In the genomic region with DNA sequence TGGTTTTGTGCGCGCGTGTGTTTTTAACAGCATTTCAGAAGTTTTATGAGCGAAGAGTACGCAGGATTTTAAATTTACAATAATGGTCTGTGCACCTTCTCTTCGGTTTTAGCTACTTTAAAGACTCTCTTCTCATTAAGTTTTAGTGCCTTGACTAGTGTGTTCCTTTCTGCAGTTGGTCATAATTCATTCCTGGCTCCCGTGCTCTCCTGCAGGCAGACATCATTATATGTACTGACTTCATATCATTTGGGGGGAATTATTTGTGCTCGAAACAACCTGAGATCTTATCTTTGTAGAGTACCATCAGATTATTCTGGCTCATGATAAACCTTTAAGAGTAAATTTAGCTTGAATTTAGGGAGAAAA, we compare ENCODE assay signal across 9 mouse cellular contexts. TPM values are rescaled to one million over a fixed set of nuclear protein-coding genes. Genes with fewer than 3 reads are reported as not detected.
DNase-seq lines count a peak whose midpoint lies in the region; ATAC-seq and TF ChIP-seq lines count a peak whose summit lies in the region.
"Had no signal": no experiment of that assay in that cellular context is flagged by ENCODE, and none has a peak within 500 bp of the region (broad histone marks: within the 10 kb centered on the region; RNA-seq: fewer than 3 reads in every experiment).

No protein-coding gene starts in this region.

- H3K79me2 ChIP-seq in heart, adult 2 months (replicated peaks; ENCODE audit: control insufficient read depth, insufficient read depth, low read length) = no peaks in the 10 kb centered on the region

- H3K4me1 ChIP-seq in heart, postnatal 0 days (ENCODE audit: control insufficient read depth, insufficient read depth) = peaks cover 3% of the 10 kb centered on the region; the same call in 1 of the 2 replicates
- no peaks in the 10 kb centered on the region; the same call in 1 of the 2 replicates for H3K4me1 ChIP-seq in heart, adult 2 months (ENCODE audit: control insufficient read depth, insufficient read depth, low read length)
- H3K4me1 ChIP-seq in forebrain, embryonic 10.5 days = peaks cover 8% of the 10 kb centered on the region
- no peaks in the 10 kb centered on the region for H3K4me1 ChIP-seq in intestine, embryonic 16.5 days (ENCODE audit: control insufficient read depth, insufficient read depth, low read length)
- peaks cover 8% of the 10 kb centered on the region; the same call in 1 of the 2 replicates for H3K4me1 ChIP-seq in midbrain, embryonic 16.5 days (ENCODE audit: control insufficient read depth, insufficient read depth, low read length)

- no peak for DNase-seq in heart, postnatal 0 days (ENCODE audit: low spot score)
- DNase-seq in heart, adult 2 months = no peak
- DNase-seq in forebrain, embryonic 10.5 days (ENCODE audit: extremely low spot score, low spot score) = no peak
- DNase-seq in layer of hippocampus, adult 8-10 months (ENCODE audit: low spot score in 2 of 2) = no peak
- DNase-seq in ovary, postnatal 36 days (ENCODE audit: low spot score) = no peak
- no peak for DNase-seq in thymus, postnatal 14 days

- no peaks in the 10 kb centered on the region for H3K27me3 ChIP-seq in heart, postnatal 0 days (ENCODE audit: control insufficient read depth, insufficient read depth, low read length)
- no peaks in the 10 kb centered on the region for H3K27me3 ChIP-seq in heart, adult 2 months (ENCODE audit: control insufficient read depth, insufficient read depth, low read length)
- peaks cover 33% of the 10 kb centered on the region for H3K27me3 ChIP-seq in forebrain, embryonic 10.5 days (ENCODE audit: poor library complexity, severe bottlenecking)
- H3K27me3 ChIP-seq in intestine, embryonic 16.5 days (replicated peaks; ENCODE audit: control insufficient read depth, insufficient read depth, low read length) = no peaks in the 10 kb centered on the region
- H3K27me3 ChIP-seq in midbrain, embryonic 16.5 days (ENCODE audit: control insufficient read depth, insufficient read depth, low read depth, low read length) = no peaks in the 10 kb centered on the region; the same call in 1 of the 2 replicates
- H3K27me3 ChIP-seq: CH12.LX had no signal

- no peak for TF ChIP-seq POLR2A in heart, adult 2 months (IDR thresholded peaks at IDR 0.05; ENCODE audit: insufficient read depth, low read depth, low read length)

- no peak for ATAC-seq in heart, postnatal 0 days (ENCODE audit: insufficient read depth, low read depth)
- ATAC-seq in intestine, embryonic 16.5 days = no peak
- ATAC-seq in midbrain, embryonic 16.5 days = no peak

- peak overlapping the region; percentile 62 for H3K4me2 ChIP-seq in heart, postnatal 0 days (ENCODE audit: low read depth, low read length)
- peak overlapping the region; percentile 43 for H3K4me2 ChIP-seq in intestine, embryonic 16.5 days (ENCODE audit: low read depth, low read length)
- H3K4me2 ChIP-seq in midbrain, embryonic 16.5 days (ENCODE audit: low read length) = peak overlapping the region; percentile 62

- TF ChIP-seq CTCF in heart, postnatal 0 days (IDR thresholded peaks at IDR 0.05; ENCODE audit: low read depth) = no peak
- no peak for TF ChIP-seq CTCF in heart, adult 2 months (IDR thresholded peaks at IDR 0.05)

- H3K9ac ChIP-seq in heart, postnatal 0 days (replicated peaks; ENCODE audit: low read depth, low read length) = no peak overlapping the region
- no peak overlapping the region for H3K9ac ChIP-seq in heart, adult 2 months (ENCODE audit: low read depth, low read length)
- H3K9ac ChIP-seq in intestine, embryonic 16.5 days (ENCODE audit: low read depth, low read length) = no peak overlapping the region
- H3K9ac ChIP-seq in midbrain, embryonic 16.5 days (ENCODE audit: low read depth, low read length) = peak overlapping the region; percentile 41; the same call in 1 of the 2 replicates

- H3K4me3 ChIP-seq in heart, postnatal 0 days (ENCODE audit: low read depth, low read length) = peak overlapping the region; percentile 33
- H3K4me3 ChIP-seq in heart, adult 2 months = no peak overlapping the region
- peak overlapping the region; percentile 25 for H3K4me3 ChIP-seq in forebrain, embryonic 10.5 days
- peak overlapping the region; percentile 25; the same call in 1 of the 2 replicates for H3K4me3 ChIP-seq in intestine, embryonic 16.5 days (ENCODE audit: low read length)
- H3K4me3 ChIP-seq in midbrain, embryonic 16.5 days (ENCODE audit: low read depth, low read length) = peak overlapping the region; percentile 32

- H3K27ac ChIP-seq in heart, postnatal 0 days (ENCODE audit: low read depth) = no peak overlapping the region
- no peak overlapping the region for H3K27ac ChIP-seq in heart, adult 2 months
- H3K27ac ChIP-seq in forebrain, embryonic 10.5 days = no peak overlapping the region
- H3K27ac ChIP-seq in intestine, embryonic 16.5 days (ENCODE audit: low read length) = no peak overlapping the region
- H3K27ac ChIP-seq in midbrain, embryonic 16.5 days (ENCODE audit: low read length) = no peak overlapping the region

- TF ChIP-seq EP300 in heart, postnatal 0 days (IDR thresholded peaks at IDR 0.05; ENCODE audit: low read depth) = no peak
- TF ChIP-seq EP300 in heart, adult 2 months (IDR thresholded peaks at IDR 0.05; ENCODE audit: insufficient read depth, low read depth, low read length) = no peak

- 49% methylated on average over 8 of the region's 8 CpGs for WGBS in heart, postnatal 0 days
- 49% methylated on average over 8 of the region's 8 CpGs for WGBS in heart, adult 2 months
- WGBS in forebrain, embryonic 10.5 days = 69% methylated on average over 8 of the region's 8 CpGs
- WGBS in intestine, embryonic 16.5 days = 38% methylated on average over 8 of the region's 8 CpGs
- 67% methylated on average over 8 of the region's 8 CpGs for WGBS in midbrain, embryonic 16.5 days

- H3K9me3 ChIP-seq in heart, postnatal 0 days (replicated peaks; ENCODE audit: control insufficient read depth, low read length) = no peaks in the 10 kb centered on the region
- no peaks in the 10 kb centered on the region for H3K9me3 ChIP-seq in forebrain, embryonic 10.5 days
- no peaks in the 10 kb centered on the region for H3K9me3 ChIP-seq in intestine, embryonic 16.5 days (ENCODE audit: control insufficient read depth, low read length)
- no peaks in the 10 kb centered on the region for H3K9me3 ChIP-seq in midbrain, embryonic 16.5 days (replicated peaks; ENCODE audit: control insufficient read depth, low read length, poor library complexity, severe bottlenecking)

- peaks cover 29% of the 10 kb centered on the region for H3K36me3 ChIP-seq in heart, postnatal 0 days (replicated peaks; ENCODE audit: control insufficient read depth, insufficient read depth, low read length)
- no peaks in the 10 kb centered on the region for H3K36me3 ChIP-seq in heart, adult 2 months (ENCODE audit: control insufficient read depth, insufficient read depth, low read length)
- H3K36me3 ChIP-seq in forebrain, embryonic 10.5 days (replicated peaks) = peaks cover 39% of the 10 kb centered on the region
- H3K36me3 ChIP-seq in intestine, embryonic 16.5 days (ENCODE audit: control insufficient read depth, insufficient read depth, low read length) = no peaks in the 10 kb centered on the region; the same call in 1 of the 2 replicates
- no peaks in the 10 kb centered on the region for H3K36me3 ChIP-seq in midbrain, embryonic 16.5 days (ENCODE audit: control insufficient read depth, insufficient read depth, low read length)

- intact Hi-C loops in heart, adult 2 months (cut with DNase I) = loop anchor here (10.0 kb wide), 2 partner anchors 520 to 830 kb away; no protein-coding TSS in a partner anchor

RNA-seq across cellular contexts. Expression of a gene that starts 12.1 kb away (rescaled TPM):
- 31.0 and 46.8 TPM in 2 replicates for total RNA-seq in heart, postnatal 0 days (2014; rRNA removed; ENCODE audit: low replicate concordance)
- 24.5 and 25.0 TPM in 2 replicates for polyA plus RNA-seq in heart, postnatal 0 days (2015; fragmentation: Nextera tagmentation; extraction: Ambion mirVana)
- 10 to 100 TPM; 16.6 to 19.0 TPM for total RNA-seq in heart, adult 2 months (2021)
- 11.5 and 22.6 TPM in 2 replicates for polyA plus RNA-seq in heart, adult 2 months (2012; rRNA removed)
- polyA plus RNA-seq in forebrain, embryonic 10.5 days (2016; fragmentation: Nextera tagmentation; extraction: Ambion mirVana) = 16.3 and 18.5 TPM in 2 replicates
- 20.9 and 22.4 TPM in 2 replicates for polyA plus RNA-seq in intestine, embryonic 16.5 days (2015; fragmentation: Nextera tagmentation; extraction: Ambion mirVana)
- 29.5 and 34.2 TPM in 2 replicates for polyA plus RNA-seq in midbrain, embryonic 16.5 days (2015; fragmentation: Nextera tagmentation; extraction: Ambion mirVana)
- 10 to 100 TPM; 26.3 to 34.2 (median 29.6) TPM for total RNA-seq in layer of hippocampus, adult 8-10 months (2022)

RNA-seq across cellular contexts. Expression of a gene that starts 12.4 kb away (rescaled TPM):
- 0.99 TPM in 1 of 2 replicates, not detected in the other for total RNA-seq in heart, postnatal 0 days (2014; rRNA removed; ENCODE audit: low replicate concordance)
- polyA plus RNA-seq in heart, postnatal 0 days (2015; fragmentation: Nextera tagmentation; extraction: Ambion mirVana) = 2.0 and 2.3 TPM in 2 replicates
- total RNA-seq in heart, adult 2 months (2021) = 1 to 10 TPM; 2.1 to 2.8 TPM
- 2.8 and 3.7 TPM in 2 replicates for polyA plus RNA-seq in heart, adult 2 months (2012; rRNA removed)
- polyA plus RNA-seq in forebrain, embryonic 10.5 days (2016; fragmentation: Nextera tagmentation; extraction: Ambion mirVana) = 5.0 and 6.0 TPM in 2 replicates
- 3.1 and 3.3 TPM in 2 replicates for polyA plus RNA-seq in intestine, embryonic 16.5 days (2015; fragmentation: Nextera tagmentation; extraction: Ambion mirVana)
- 1.1 and 1.4 TPM in 2 replicates for polyA plus RNA-seq in midbrain, embryonic 16.5 days (2015; fragmentation: Nextera tagmentation; extraction: Ambion mirVana)
- 10 to 100 TPM in 2 of 4 experiments, 1 to 10 TPM in 2; 7.3 to 11.5 (median 8.9) TPM for total RNA-seq in layer of hippocampus, adult 8-10 months (2022)
